Mouse (Mus musculus) embryonic facial prominence, embryonic 15.5 days (tissue): ENCODE data around the gene Poln. TPM values are rescaled to one million over a fixed set of nuclear protein-coding genes. Genes with fewer than 3 reads are reported as not detected.

Source experiments
- ATAC-seq: fragments of 200-750 bp; cut with Nextera tagmentation; 2 replicates; pipeline ENCODE4 v1.8.0; 2017; ENCODE audit warnings: low read depth, moderate TSS enrichment; ENCODE audit not compliant: insufficient number of reproducible peaks, low FRiP score, low TSS enrichment
- H3K27ac ChIP-seq: fragments of 300-500 bp; sonication (generic); replicated peaks from 2 replicates; pipeline ENCODE4 v1.5.1; 2015; ENCODE audit warnings: mild to moderate bottlenecking, inconsistent platforms
- H3K27me3 ChIP-seq: fragments of 300-500 bp; sonication (generic); 2 replicates; pipeline ENCODE4 v1.6.1; 2015; ENCODE audit warnings: inconsistent platforms
- H3K36me3 ChIP-seq: fragments of 300-500 bp; sonication (generic); 2 replicates; pipeline ENCODE4 v1.6.1; 2015; ENCODE audit warnings: mild to moderate bottlenecking, inconsistent platforms
- H3K4me1 ChIP-seq: fragments of 300-500 bp; sonication (generic); 2 replicates; pipeline ENCODE4 v1.6.1; 2015; ENCODE audit warnings: inconsistent platforms
- H3K4me2 ChIP-seq: fragments of 300-500 bp; sonication (generic); replicated peaks from 2 replicates; pipeline ENCODE4 v1.6.1; 2015; ENCODE audit warnings: mild to moderate bottlenecking, inconsistent platforms
- H3K4me3 ChIP-seq: fragments of 300-500 bp; sonication (generic); replicated peaks from 2 replicates; pipeline ENCODE4 v1.5.1; 2015; ENCODE audit warnings: mild to moderate bottlenecking, inconsistent platforms
- H3K9ac ChIP-seq: fragments of 300-500 bp; sonication (generic); 2 replicates; pipeline ENCODE4 v1.6.1; 2015; ENCODE audit warnings: inconsistent platforms
- H3K9me3 ChIP-seq: fragments of 300-500 bp; sonication (generic); replicated peaks from 2 replicates; pipeline ENCODE4 v1.6.1; 2016; ENCODE audit warnings: inconsistent platforms
- WGBS: fragments of 180-500 bp; shearing (Covaris S2); methylation state at CpG from one replicate; pipeline ENCODE4 v1.1.7; 2015; 5-methylcytosine and 5-hydroxymethylcytosine counted together
- polyA plus RNA-seq: library from polyadenylated mRNA; unstranded; fragments of >200 nt; fragmentation: Nextera tagmentation; extraction: Ambion mirVana; gene quantifications from 2 replicates; pipeline ENCODE4 v1.2.1, GENCODE M21; 2015

The Poln gene
- polyA plus RNA-seq, 1 experiment from 2014 or later = 3.4 TPM

DNA sequence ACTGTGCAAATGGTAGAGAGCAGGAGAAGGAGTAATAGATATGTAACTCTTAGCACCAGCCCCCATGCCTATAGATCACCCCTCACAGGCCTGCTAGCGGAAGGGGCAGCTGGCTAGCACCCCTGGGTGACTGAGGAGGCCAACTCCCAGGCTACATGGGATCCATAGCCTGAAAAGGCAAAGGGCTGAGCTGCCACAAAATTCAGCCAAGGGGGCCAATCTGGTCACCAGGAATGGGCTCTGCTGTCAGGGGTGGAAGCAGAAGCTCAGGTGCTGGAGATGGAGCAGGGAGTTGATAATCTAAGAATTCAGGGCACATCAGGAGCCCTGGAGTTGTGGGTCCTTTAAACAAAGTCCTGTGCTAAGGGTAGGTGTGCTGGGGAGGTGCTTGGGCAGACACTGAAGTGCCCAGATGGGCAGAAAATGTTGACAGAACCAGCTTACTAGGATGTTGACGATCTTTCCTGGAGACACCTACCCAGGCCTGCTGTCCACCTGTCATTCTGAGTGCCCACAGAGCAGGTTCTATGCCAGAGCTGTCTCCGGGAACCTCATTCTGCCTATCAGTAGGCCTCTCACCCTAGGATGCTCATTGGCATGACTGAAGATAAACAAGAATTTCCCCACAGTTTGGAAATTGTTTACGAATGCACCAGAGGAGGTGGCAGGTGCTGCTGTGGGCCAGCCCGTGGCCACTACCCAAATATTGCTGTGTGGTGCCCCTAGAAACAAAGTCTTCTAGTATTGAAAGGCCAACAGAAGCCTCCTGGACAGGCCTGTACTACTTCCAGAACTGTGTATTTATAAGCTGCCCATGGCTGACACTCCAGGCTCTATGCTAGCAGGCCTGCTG lies 5.5 kb upstream of the Poln start:
- no peaks in the 10 kb centered on the region for H3K27me3 ChIP-seq
- ATAC-seq = no peak
- 0 out of 2 replicates have a peak, but pooled peaks cover 3% of the 10 kb centered on the region for H3K4me1 ChIP-seq
- H3K4me2 ChIP-seq = no peak overlapping the region
- WGBS = 69% methylated on average over 5 of the region's 5 CpGs
- no peak overlapping the region for H3K9ac ChIP-seq
- H3K27ac ChIP-seq = no peak overlapping the region
- H3K36me3 ChIP-seq = peaks cover 66% of the 10 kb centered on the region
- H3K4me3 ChIP-seq = no peak overlapping the region
- no peaks in the 10 kb centered on the region for H3K9me3 ChIP-seq

DNA sequence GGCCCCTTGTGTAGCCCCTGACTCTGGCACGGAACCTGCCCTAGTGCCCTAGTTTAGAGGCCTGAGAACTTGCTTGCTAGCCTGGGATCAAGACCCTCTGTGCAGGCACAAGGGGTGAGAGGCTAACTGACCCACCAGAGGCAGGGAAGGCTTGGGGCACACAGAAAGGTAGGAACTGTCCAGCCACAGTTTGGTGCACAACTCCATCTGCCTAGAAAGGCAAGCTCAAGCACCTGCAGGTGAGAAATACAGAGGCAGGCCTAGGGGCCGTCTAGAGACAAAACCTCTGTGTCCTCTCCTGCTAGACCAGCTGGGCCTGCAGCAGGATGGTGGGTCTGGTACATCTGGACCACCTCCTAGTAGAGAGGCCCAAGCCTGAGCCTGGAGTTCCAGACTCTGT lies 4.8 kb upstream of the Poln start:
- ATAC-seq = no peak
- WGBS = 65% methylated on average over 2 of the region's 2 CpGs
- H3K27me3 ChIP-seq = no peaks in the 10 kb centered on the region
- no peak overlapping the region for H3K4me2 ChIP-seq
- H3K4me3 ChIP-seq = no peak overlapping the region
- H3K4me1 ChIP-seq = 0 out of 2 replicates have a peak, but pooled peaks cover 4% of the 10 kb centered on the region
- H3K27ac ChIP-seq = no peak overlapping the region
- H3K9ac ChIP-seq = no peak overlapping the region
- H3K36me3 ChIP-seq = peaks cover 61% of the 10 kb centered on the region
- H3K9me3 ChIP-seq = no peaks in the 10 kb centered on the region

DNA sequence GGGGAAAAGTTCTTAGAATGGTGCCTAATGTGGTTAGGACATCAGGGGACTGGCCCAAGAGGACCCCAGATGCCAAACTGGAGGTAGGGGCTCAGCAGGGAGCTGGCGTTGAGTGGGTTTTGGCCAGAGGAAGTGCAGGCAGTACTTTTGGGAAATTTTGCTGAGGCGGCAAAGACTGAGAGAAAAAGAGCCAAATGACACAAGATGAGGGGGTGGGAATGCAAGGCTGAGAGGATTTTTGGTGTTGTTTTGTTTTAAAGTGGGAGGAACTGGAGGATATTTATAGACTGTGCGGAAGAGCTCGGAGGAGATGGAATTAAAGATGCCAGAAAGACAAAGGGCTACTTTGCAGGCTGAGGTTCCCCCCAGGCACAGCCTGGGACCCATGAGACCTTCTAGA lies 1.5 kb upstream of the Poln start:
- Histone ChIP-seq H3K36me3 (peaks cover 31% of the 10 kb centered on the region), H3K9me3 (no peaks in the 10 kb centered on the region), H3K4me1 (0 out of 2 replicates have a peak, but pooled peaks cover 4% of the 10 kb centered on the region), H3K27me3 (no peaks in the 10 kb centered on the region), H3K4me3 (no peak overlapping the region), H3K27ac (peak overlapping the region; percentile 58; the same call in 1 of the 2 replicates), H3K4me2 (no peak overlapping the region), H3K9ac (no peak overlapping the region)
- no peak for ATAC-seq
- 52% methylated on average over 4 of the region's 4 CpGs for WGBS

DNA sequence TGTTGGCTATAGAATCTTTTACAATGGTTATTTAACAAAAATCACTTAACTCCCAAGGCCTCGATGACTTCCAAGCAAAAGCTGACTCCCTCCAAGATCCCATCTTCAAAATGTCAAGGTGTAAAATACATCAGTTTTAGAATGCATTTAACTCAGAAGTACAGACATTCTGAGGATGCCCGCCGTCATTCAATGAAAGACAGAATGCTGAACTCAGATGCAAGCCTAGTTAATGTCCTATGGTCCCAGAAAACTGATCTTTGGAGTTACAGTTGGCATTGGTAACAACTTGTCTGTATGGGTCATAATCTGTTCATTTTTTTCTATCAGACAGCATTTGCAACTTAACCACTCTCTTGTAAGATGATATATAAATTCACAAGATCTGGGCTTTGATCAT lies 706 bp upstream of the Poln start:
- Histone ChIP-seq H3K4me1 (0 out of 2 replicates have a peak, but pooled peaks cover 4% of the 10 kb centered on the region), H3K4me3 (peak overlapping the region; percentile 82), H3K9me3 (no peaks in the 10 kb centered on the region), H3K27me3 (no peaks in the 10 kb centered on the region), H3K9ac (peak overlapping the region; percentile 4), H3K36me3 (peaks cover 24% of the 10 kb centered on the region), H3K27ac (peak overlapping the region; percentile 77), H3K4me2 (peak overlapping the region; percentile 50)
- 76% methylated on average over 3 of the region's 3 CpGs for WGBS
- ATAC-seq = no peak

DNA sequence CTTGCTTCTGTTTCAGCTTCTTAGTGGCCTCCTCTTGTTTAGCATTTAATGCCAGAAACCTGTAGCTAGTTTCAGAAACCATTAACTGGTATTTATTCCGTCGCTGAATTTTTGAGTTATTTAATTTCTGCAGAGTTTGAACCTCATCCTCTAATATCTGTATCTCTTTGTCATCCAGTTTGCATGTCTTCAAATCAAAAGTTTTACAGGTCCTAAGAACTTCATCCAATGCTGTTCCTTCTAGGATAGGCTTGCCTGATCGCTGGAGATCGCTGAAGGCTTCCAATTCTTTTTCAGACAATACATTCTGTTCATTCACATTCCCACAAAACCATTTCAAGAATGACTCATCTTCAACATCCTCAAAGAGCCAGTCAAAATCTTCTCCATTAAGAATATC lies 1.4 kb downstream of the Poln start:
- ATAC-seq = no peak
- Histone ChIP-seq H3K4me3 (0 out of 2 replicates have a peak overlapping the region, but pooled peaks have one; percentile 10), H3K27ac (no peak overlapping the region), H3K9me3 (no peaks in the 10 kb centered on the region), H3K27me3 (no peaks in the 10 kb centered on the region), H3K36me3 (peaks cover 12% of the 10 kb centered on the region), H3K9ac (no peak overlapping the region), H3K4me2 (no peak overlapping the region), H3K4me1 (0 out of 2 replicates have a peak, but pooled peaks cover 4% of the 10 kb centered on the region)
- WGBS = 78% methylated on average over 4 of the region's 4 CpGs

DNA sequence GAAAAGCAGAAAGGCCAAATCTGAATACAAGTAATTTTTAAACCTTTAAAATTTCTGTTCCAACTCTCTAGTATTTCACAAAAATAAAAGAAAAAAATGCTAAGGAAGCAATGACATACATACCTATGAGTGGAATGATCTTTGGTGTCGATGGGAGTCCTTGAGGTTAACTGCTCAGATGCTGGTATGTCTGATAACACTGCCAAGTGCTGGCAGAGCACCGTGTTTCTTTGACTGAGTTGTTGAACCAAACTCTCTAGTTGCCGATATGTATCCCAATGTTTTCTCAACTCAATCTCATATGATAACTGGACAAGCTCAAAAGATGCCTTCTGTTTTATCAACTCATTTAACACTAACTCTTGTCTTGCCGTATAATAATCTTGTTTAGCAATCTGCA lies 3.5 kb downstream of the Poln start:
- Histone ChIP-seq H3K27ac (no peak overlapping the region), H3K9ac (no peak overlapping the region), H3K4me2 (no peak overlapping the region), H3K4me1 (0 out of 2 replicates have a peak, but pooled peaks cover 4% of the 10 kb centered on the region), H3K27me3 (no peaks in the 10 kb centered on the region), H3K4me3 (no peak overlapping the region), H3K36me3 (peaks cover 8% of the 10 kb centered on the region), H3K9me3 (no peaks in the 10 kb centered on the region)
- WGBS = 79% methylated on average over 4 of the region's 4 CpGs
- ATAC-seq = no peak

DNA sequence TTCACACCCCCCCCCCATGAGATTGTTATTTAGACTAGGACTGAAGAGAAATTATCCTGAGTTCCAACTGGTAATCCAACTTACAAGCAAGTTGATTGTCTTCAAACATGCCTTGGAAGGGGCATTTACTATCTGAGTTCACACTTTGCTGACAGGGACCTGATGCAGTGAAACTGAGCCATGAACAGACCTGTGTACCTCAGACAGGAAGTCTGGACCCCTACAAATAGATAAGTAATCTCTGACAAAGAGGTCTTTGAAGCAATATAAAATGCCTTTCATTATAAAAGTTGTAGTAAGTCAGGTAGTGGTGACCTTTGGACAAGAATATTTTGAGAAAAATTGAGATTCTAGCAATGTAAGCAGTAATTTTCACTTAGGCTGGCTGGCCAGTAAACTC lies 20.8 kb downstream of the Poln start:
- no peak for ATAC-seq
- Histone ChIP-seq H3K4me3 (no peak overlapping the region), H3K9me3 (no peaks in the 10 kb centered on the region), H3K36me3 (peaks cover 3% of the 10 kb centered on the region; the same call in 1 of the 2 replicates), H3K27me3 (no peaks in the 10 kb centered on the region), H3K4me1 (no peaks in the 10 kb centered on the region), H3K27ac (no peak overlapping the region), H3K9ac (no peak overlapping the region), H3K4me2 (no peak overlapping the region)

DNA sequence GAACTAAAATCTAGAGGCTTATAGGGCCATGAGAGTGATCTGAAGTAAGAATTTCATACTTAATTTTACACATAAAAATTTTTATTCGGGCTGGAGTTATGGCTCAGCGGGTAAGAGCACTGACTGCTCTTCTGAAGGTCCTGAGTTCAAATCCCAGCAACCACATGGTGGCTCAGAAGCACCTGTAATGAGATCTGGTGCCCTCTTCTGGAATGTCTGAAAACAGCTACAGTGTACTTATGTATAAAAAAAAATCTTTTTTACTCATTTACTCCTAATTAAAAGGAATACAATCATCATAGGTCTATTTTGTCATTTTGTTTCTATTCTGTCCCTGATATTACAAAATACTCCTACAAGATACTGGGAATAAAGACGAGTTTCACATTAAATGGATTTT lies 21.7 kb downstream of the Poln start:
- no peak for ATAC-seq
- H3K4me3 ChIP-seq = no peak overlapping the region
- H3K27ac ChIP-seq = no peak overlapping the region
- no peak overlapping the region for H3K9ac ChIP-seq
- no peaks in the 10 kb centered on the region for H3K27me3 ChIP-seq
- no peaks in the 10 kb centered on the region for H3K9me3 ChIP-seq
- H3K4me1 ChIP-seq = no peaks in the 10 kb centered on the region
- H3K36me3 ChIP-seq = no peaks in the 10 kb centered on the region
- H3K4me2 ChIP-seq = no peak overlapping the region
- WGBS = 86% methylated on average over 3 of the region's 3 CpGs

DNA sequence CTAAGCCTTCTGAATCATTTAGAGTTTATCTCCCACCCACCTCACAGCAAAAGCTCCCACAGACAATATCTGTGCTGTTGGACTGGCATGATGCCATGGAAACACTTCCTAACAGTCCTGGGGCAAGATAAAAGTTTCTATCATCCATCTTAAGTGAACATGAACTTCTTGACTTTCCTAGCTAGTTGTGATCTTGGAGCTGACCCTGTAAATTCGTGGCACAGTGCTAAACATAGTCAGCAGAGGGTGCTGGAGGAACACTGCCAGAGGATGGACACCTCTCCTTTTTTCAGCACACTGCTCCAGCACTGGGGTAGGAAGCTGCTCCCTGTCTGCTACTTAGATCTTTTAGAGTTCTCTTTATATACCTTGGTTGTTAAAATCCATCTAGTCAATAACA lies 29.5 kb downstream of the Poln start:
- Histone ChIP-seq H3K27ac (no peak overlapping the region), H3K9ac (no peak overlapping the region), H3K4me3 (no peak overlapping the region), H3K4me1 (no peaks in the 10 kb centered on the region), H3K27me3 (no peaks in the 10 kb centered on the region), H3K9me3 (no peaks in the 10 kb centered on the region), H3K36me3 (no peaks in the 10 kb centered on the region), H3K4me2 (no peak overlapping the region)
- ATAC-seq = no peak
- WGBS = 7% methylated on average over 1 of the region's 1 CpGs

DNA sequence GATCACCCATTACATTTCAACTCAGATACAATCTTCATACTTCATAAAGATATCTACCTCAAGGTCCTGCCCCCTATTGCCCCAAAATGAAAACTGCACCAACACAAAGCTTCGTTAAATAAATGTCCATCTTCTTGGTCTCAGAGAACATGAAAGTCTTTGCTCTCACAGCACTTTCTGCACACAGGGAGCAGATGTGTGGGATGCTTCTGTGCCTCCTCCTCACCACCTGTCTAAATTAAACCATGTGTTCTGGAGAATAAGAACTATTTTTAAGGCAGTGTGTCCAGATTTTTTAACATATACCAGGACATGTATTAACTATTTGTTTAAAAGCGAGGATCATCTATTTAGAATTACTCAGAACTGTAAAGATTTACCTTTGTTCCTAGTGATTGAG lies 36.5 kb downstream of the Poln start:
- ATAC-seq = no peak
- no peak overlapping the region for H3K27ac ChIP-seq
- WGBS = 75% methylated on average over 2 of the region's 2 CpGs
- no peak overlapping the region for H3K4me3 ChIP-seq
- no peak overlapping the region for H3K9ac ChIP-seq
- H3K4me2 ChIP-seq = no peak overlapping the region
- no peaks in the 10 kb centered on the region for H3K4me1 ChIP-seq
- H3K36me3 ChIP-seq = no peaks in the 10 kb centered on the region
- no peaks in the 10 kb centered on the region for H3K27me3 ChIP-seq
- H3K9me3 ChIP-seq = no peaks in the 10 kb centered on the region

DNA sequence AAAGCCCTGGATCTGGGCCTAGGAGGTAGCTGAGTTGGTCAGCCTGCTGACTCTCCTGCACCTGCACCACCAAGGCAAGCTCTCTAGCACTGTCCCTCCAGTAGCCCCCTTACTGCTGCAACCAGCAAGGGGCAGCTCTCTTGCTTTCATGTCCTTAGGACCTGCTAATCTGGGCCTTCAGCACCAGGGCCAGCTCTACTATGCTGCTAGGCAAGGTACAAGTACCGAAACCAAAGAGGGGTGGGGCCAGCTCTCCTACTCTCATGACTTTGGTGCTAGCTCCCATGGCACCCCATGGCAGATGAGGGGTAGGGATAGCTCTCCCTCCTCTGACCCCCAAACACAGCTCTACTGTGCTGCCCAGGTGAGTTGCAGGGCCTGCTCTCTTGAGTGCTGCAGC lies 45.1 kb downstream of the Poln start:
- Histone ChIP-seq H3K9me3 (no peaks in the 10 kb centered on the region), H3K9ac (no peak overlapping the region), H3K4me3 (no peak overlapping the region), H3K27ac (no peak overlapping the region), H3K4me2 (no peak overlapping the region), H3K36me3 (no peaks in the 10 kb centered on the region), H3K4me1 (no peaks in the 10 kb centered on the region), H3K27me3 (no peaks in the 10 kb centered on the region)
- ATAC-seq = no peak
- 9% methylated on average over 1 of the region's 1 CpGs for WGBS
